Mouse (Mus musculus) liver, adult 2 months (tissue): ENCODE measurements around the gene Wnt9a. TPM values are rescaled to one million over a fixed set of nuclear protein-coding genes. Genes with fewer than 3 reads are reported as not detected.
"Not testable (repeated sequence)": the region's sequence is repeated elsewhere in the genome, so short reads cannot be mapped to it uniquely, and the experiment has no call there.

Source experiments
- DNase-seq: peaks from one replicate; pipeline ENCODE4 v3.0.0-alpha.2; 2011; ENCODE audit warnings: low read depth, low spot score; ENCODE audit errors: extremely low read depth
- H3K27ac ChIP-seq: fragments of 200-500 bp; replicated peaks from 2 replicates; pipeline ENCODE4 v1.5.1; 2012; ENCODE audit warnings: low read depth, mild to moderate bottlenecking, control low read depth, inconsistent platforms, low read length; ENCODE audit not compliant: insufficient read depth
- H3K27me3 ChIP-seq: fragments of 200-500 bp; 2 replicates; pipeline ENCODE4 v1.6.1; 2012; ENCODE audit warnings: mild to moderate bottlenecking, moderate library complexity, low read length, inconsistent platforms; ENCODE audit not compliant: control insufficient read depth, insufficient read depth
- H3K36me3 ChIP-seq: fragments of 200-500 bp; 2 replicates; pipeline ENCODE4 v1.6.1; 2012; ENCODE audit warnings: low read length, inconsistent platforms; ENCODE audit not compliant: control insufficient read depth, insufficient read depth
- H3K4me1 ChIP-seq: fragments of 200-500 bp; 2 replicates; pipeline ENCODE4 v1.6.1; 2011; ENCODE audit warnings: low read length; ENCODE audit not compliant: control insufficient read depth, insufficient read depth
- H3K4me3 ChIP-seq: fragments of 200-500 bp; 2 replicates; pipeline ENCODE4 v1.5.1; 2011; ENCODE audit warnings: low read depth, mild to moderate bottlenecking, control low read depth, low read length, moderate library complexity; ENCODE audit not compliant: insufficient read depth
- H3K79me2 ChIP-seq: fragments of 200-500 bp; 2 replicates; pipeline ENCODE4 v1.6.1; 2012; ENCODE audit warnings: inconsistent platforms, mild to moderate bottlenecking, low read length, moderate library complexity; ENCODE audit not compliant: control insufficient read depth, insufficient read depth
- H3K9ac ChIP-seq: fragments of 200-500 bp; 2 replicates; pipeline ENCODE4 v1.6.1; 2012; ENCODE audit warnings: low read depth, mild to moderate bottlenecking, control low read depth, inconsistent platforms, low read length
- CTCF ChIP-seq: fragments of 200-500 bp; IDR thresholded peaks from 2 replicates; pipeline ENCODE4 v1.5.1; 2011; ENCODE audit warnings: low read depth, low read length, control low read depth
- POLR2A ChIP-seq: fragments of 200-500 bp; IDR thresholded peaks from 2 replicates; pipeline ENCODE4 v1.6.1; 2011; ENCODE audit warnings: low read length, control low read depth; ENCODE audit not compliant: insufficient read depth; ENCODE audit errors: extremely low read depth
- WGBS: fragments of 180-500 bp; shearing (Covaris S2); methylation state at CpG from one replicate; pipeline ENCODE4 v1.1.7; 2018; 5-methylcytosine and 5-hydroxymethylcytosine counted together
- polyA plus RNA-seq: library from polyadenylated mRNA; depleted of rRNA; stranded (reverse); fragments of >200 nt; gene quantifications from 2 replicates; pipeline ENCODE4 v1.2.3, GENCODE M21; 2012
- total RNA-seq: library from RNA; depleted of rRNA; stranded (reverse); fragments of >200 nt; gene quantifications from 2 replicates; pipeline ENCODE4 v1.2.3, GENCODE M21; 2014

The Wnt9a gene
- total and polyA plus RNA-seq, 2 experiments, result 0.37 to 0.46 TPM

GRCm38 (mm10) chr11:59364417-59364816 lies 57.7 kb downstream of the Wnt9a start:
- Histone ChIP-seq H3K4me3 (no peak overlapping the region), H3K27me3 (no peaks in the 10 kb centered on the region), H3K27ac (no peak overlapping the region), H3K79me2 (no peaks in the 10 kb centered on the region), H3K9ac (no peak overlapping the region), H3K36me3 (no peaks in the 10 kb centered on the region), H3K4me1 (no peaks in the 10 kb centered on the region)
- no peak for DNase-seq
- WGBS, result 84% methylated on average over 3 of the region's 3 CpGs
- TF ChIP-seq POLR2A, result no peak
- no peak for TF ChIP-seq CTCF

GRCm38 (mm10) chr11:59366031-59366430 lies 59.3 kb downstream of the Wnt9a start:
- WGBS, result 86% methylated on average over 3 of the region's 3 CpGs
- Histone ChIP-seq H3K36me3 (no peaks in the 10 kb centered on the region), H3K27ac (no peak overlapping the region), H3K4me1 (no peaks in the 10 kb centered on the region), H3K27me3 (no peaks in the 10 kb centered on the region), H3K4me3 (no peak overlapping the region), H3K79me2 (no peaks in the 10 kb centered on the region), H3K9ac (no peak overlapping the region)
- DNase-seq, result no peak
- TF ChIP-seq CTCF (no peak), POLR2A (no peak)

GRCm38 (mm10) chr11:59366633-59367032 lies 59.9 kb downstream of the Wnt9a start:
- WGBS, result 51% methylated on average over 3 of the region's 3 CpGs
- DNase-seq, result no peak
- TF ChIP-seq POLR2A (no peak), CTCF (peak; percentile 37)
- Histone ChIP-seq H3K9ac (no peak overlapping the region), H3K79me2 (no peaks in the 10 kb centered on the region), H3K4me1 (no peaks in the 10 kb centered on the region), H3K27me3 (no peaks in the 10 kb centered on the region), H3K36me3 (no peaks in the 10 kb centered on the region), H3K4me3 (no peak overlapping the region), H3K27ac (no peak overlapping the region)

GRCm38 (mm10) chr11:59367955-59368354 lies 61.2 kb downstream of the Wnt9a start:
- H3K4me1 ChIP-seq, DNase-seq, H3K4me3 ChIP-seq, H3K79me2 ChIP-seq, H3K27ac ChIP-seq, H3K27me3 ChIP-seq, H3K9ac ChIP-seq, H3K36me3 ChIP-seq: not testable (repeated sequence)
- 82% methylated on average over 4 of the region's 4 CpGs for WGBS

- H3K9ac ChIP-seq, result no peak overlapping the region
- H3K4me3 ChIP-seq, result no peak overlapping the region
- DNase-seq, result no peak
- 78% methylated on average over 11 of the region's 11 CpGs for WGBS
- no peak for TF ChIP-seq POLR2A
- TF ChIP-seq CTCF, result no peak
- no peaks in the 10 kb centered on the region for H3K4me1 ChIP-seq
- no peaks in the 10 kb centered on the region for H3K79me2 ChIP-seq
- H3K27ac ChIP-seq, result no peak overlapping the region
- H3K27me3 ChIP-seq, result no peaks in the 10 kb centered on the region
- H3K36me3 ChIP-seq, result no peaks in the 10 kb centered on the region
Measured at GRCm38 (mm10) chr11:59369848-59370247, 63.1 kb downstream of the Wnt9a start.

- no peaks in the 10 kb centered on the region for H3K79me2 ChIP-seq
- H3K4me1 ChIP-seq, result no peaks in the 10 kb centered on the region
- 79% methylated on average over 16 of the region's 16 CpGs for WGBS
- TF ChIP-seq POLR2A (no peak), CTCF (peak; percentile 35)
- no peak within 1 kb of the TSS for H3K27ac ChIP-seq
- no peaks in the 10 kb centered on the region for H3K27me3 ChIP-seq
- no peak for DNase-seq
- no peaks in the 10 kb centered on the region for H3K36me3 ChIP-seq
- H3K4me3 ChIP-seq, result no peak within 1 kb of the TSS
- no peak within 1 kb of the TSS for H3K9ac ChIP-seq
Measured at GRCm38 (mm10) chr11:59375475-59375874, 68.7 kb downstream of the Wnt9a start, which contains the start of gene Prss38. TSS of gene Prss38 (minus strand) at chr11:59375657.
